Mouse (Mus musculus) thymus, adult 18-20 months (tissue): Measurements from ENCODE around the gene Tbc1d8.

Source experiments
- DNase-seq, 2 experiments: peaks; one replicate each; pipeline ENCODE4 v3.0.0; 2022; ENCODE audit warnings: mixed read lengths in 2 of 2

Gene Tbc1d8

GRCm38 (mm10) chr1:39477064-39477463 lies 1.5 kb downstream of the Tbc1d8 start:
- no peak for DNase-seq

GRCm38 (mm10) chr1:39476341-39476740 lies 2.2 kb downstream of the Tbc1d8 start:
- no peak for DNase-seq

GRCm38 (mm10) chr1:39474516-39474915 lies 4.0 kb downstream of the Tbc1d8 start:
- no peak for DNase-seq

GRCm38 (mm10) chr1:39471298-39471902 lies 7.2 kb downstream of the Tbc1d8 start:
- no peak for DNase-seq

GRCm38 (mm10) chr1:39468982-39469381 lies 9.6 kb downstream of the Tbc1d8 start:
- no peak for DNase-seq

- no peak for DNase-seq
Measured at GRCm38 (mm10) chr1:39466526-39466925, 12.0 kb downstream of the Tbc1d8 start.

- no peak for DNase-seq
Measured at GRCm38 (mm10) chr1:39464760-39465159, 13.8 kb downstream of the Tbc1d8 start.

- no peak for DNase-seq
Measured at GRCm38 (mm10) chr1:39462937-39463444, 15.6 kb downstream of the Tbc1d8 start.

- no peak for DNase-seq
Measured at GRCm38 (mm10) chr1:39462036-39462435, 16.5 kb downstream of the Tbc1d8 start.

GRCm38 (mm10) chr1:39460495-39460894 lies 18.1 kb downstream of the Tbc1d8 start:
- no peak for DNase-seq

- no peak for DNase-seq
Measured at GRCm38 (mm10) chr1:39457887-39458874, 20.4 kb downstream of the Tbc1d8 start.

GRCm38 (mm10) chr1:39456421-39456853 lies 22.1 kb downstream of the Tbc1d8 start:
- no peak for DNase-seq

GRCm38 (mm10) chr1:39455350-39456023 lies 23.1 kb downstream of the Tbc1d8 start:
- no peak for DNase-seq

GRCm38 (mm10) chr1:39454783-39455175 lies 23.8 kb downstream of the Tbc1d8 start:
- no peak for DNase-seq

GRCm38 (mm10) chr1:39454108-39454782 lies 24.3 kb downstream of the Tbc1d8 start:
- DNase-seq, result no peak

GRCm38 (mm10) chr1:39452203-39452602 lies 26.4 kb downstream of the Tbc1d8 start:
- no peak for DNase-seq

- DNase-seq, result peak; percentile 24 to 58
Measured at GRCm38 (mm10) chr1:39450069-39450728, 28.4 kb downstream of the Tbc1d8 start.

- DNase-seq, result peak; percentile 25 to 58
Measured at GRCm38 (mm10) chr1:39449251-39449790, 29.2 kb downstream of the Tbc1d8 start.

- no peak for DNase-seq
Measured at GRCm38 (mm10) chr1:39448819-39449218, 29.7 kb downstream of the Tbc1d8 start.

GRCm38 (mm10) chr1:39448238-39448637 lies 30.3 kb downstream of the Tbc1d8 start:
- DNase-seq, result no peak

- DNase-seq, result no peak
Measured at GRCm38 (mm10) chr1:39446178-39446577, 32.4 kb downstream of the Tbc1d8 start.
